ENCODE assay signal across 20 mouse cellular contexts in genomic region chr13:94182026-94182425, GRCm38 (mm10).
DNase-seq lines count a peak whose midpoint lies in the region; ATAC-seq and TF ChIP-seq lines count a peak whose summit lies in the region.
"Had no signal": no experiment of that assay in that cellular context is flagged by ENCODE, and none has a peak within 500 bp of the region (broad histone marks: within the 10 kb centered on the region; RNA-seq: fewer than 3 reads in every experiment).

No protein-coding gene starts in this region.

- H3K27ac ChIP-seq in kidney, adult 2 months (ENCODE audit: insufficient read depth, low read depth, low read length): no peak overlapping the region
- H3K27ac ChIP-seq in kidney, embryonic 14.5 days (ENCODE audit: low read depth, low read length): no peak overlapping the region
- H3K27ac ChIP-seq in intestine, embryonic 15.5 days: no peak overlapping the region
- peak overlapping the region; percentile 2; the same call in 1 of the 2 replicates for H3K27ac ChIP-seq in intestine, postnatal 0 days (ENCODE audit: low read depth, low read length)
- H3K27ac ChIP-seq: embryonic facial prominence, embryonic 13.5 days; forebrain, embryonic 12.5 days; heart, embryonic 10.5 days; heart, embryonic 15.5 days had no signal

- peak; percentile 77 for DNase-seq in kidney, adult 2 months
- DNase-seq in kidney, postnatal 36 days: peak; percentile 52 to 53
- DNase-seq in spleen, postnatal 10 days (ENCODE audit: low spot score in 2 of 2): no peak
- DNase-seq in spleen, postnatal 4 days (ENCODE audit: low spot score in 2 of 2): no peak
- DNase-seq: adrenal gland, adult 2 months; adrenal gland, postnatal 25 days; cerebellum, adult 18-20 months; cerebellum, adult 9-11 months; cerebellum, postnatal 36 days; gastrocnemius, postnatal 10 days; heart, adult 18-20 months; heart, postnatal 14 days had no signal

- H3K9ac ChIP-seq in kidney, embryonic 14.5 days (ENCODE audit: low read depth, low read length): no peak overlapping the region
- no peak overlapping the region for H3K9ac ChIP-seq in intestine, embryonic 15.5 days
- H3K9ac ChIP-seq in intestine, postnatal 0 days (ENCODE audit: low read depth, low read length): no peak overlapping the region
- H3K9ac ChIP-seq: embryonic facial prominence, embryonic 13.5 days; forebrain, embryonic 12.5 days; heart, embryonic 15.5 days had no signal

- TF ChIP-seq POLR2A in kidney, adult 2 months (IDR thresholded peaks at IDR 0.05; ENCODE audit: low read depth, low read length): no peak

- 47% methylated on average over 5 of the region's 5 CpGs for WGBS in kidney, adult 2 months
- 88% methylated on average over 5 of the region's 5 CpGs for WGBS in kidney, embryonic 14.5 days
- WGBS in intestine, embryonic 15.5 days: 76% methylated on average over 5 of the region's 5 CpGs
- WGBS in intestine, postnatal 0 days: 33% methylated on average over 5 of the region's 5 CpGs

- TF ChIP-seq CTCF in kidney, adult 2 months (conservative IDR thresholded peaks at IDR 0.05; ENCODE audit: insufficient read depth, insufficient read length, low read depth, low read length): no peak
- no peak for TF ChIP-seq CTCF in intestine, postnatal 0 days (IDR thresholded peaks at IDR 0.05; ENCODE audit: low read depth)

- no peak overlapping the region for H3K4me2 ChIP-seq in kidney, embryonic 14.5 days (replicated peaks; ENCODE audit: low read depth, low read length)
- no peak overlapping the region for H3K4me2 ChIP-seq in intestine, embryonic 15.5 days (replicated peaks)
- peak overlapping the region; percentile 32; the same call in 1 of the 2 replicates for H3K4me2 ChIP-seq in intestine, postnatal 0 days (replicated peaks; ENCODE audit: low read depth)
- H3K4me2 ChIP-seq: embryonic facial prominence, embryonic 13.5 days; forebrain, embryonic 12.5 days; heart, embryonic 15.5 days had no signal

- no peak for ATAC-seq in kidney, embryonic 14.5 days (ENCODE audit: low FRiP score, low TSS enrichment)
- peak; percentile 72 for ATAC-seq in intestine, embryonic 15.5 days
- peak; percentile 74 for ATAC-seq in intestine, postnatal 0 days
- ATAC-seq: forebrain, embryonic 16.5 days had no signal

- no peaks in the 10 kb centered on the region for H3K27me3 ChIP-seq in kidney, adult 2 months (replicated peaks; ENCODE audit: control insufficient read depth, insufficient read depth, low read length)
- H3K27me3 ChIP-seq in kidney, embryonic 14.5 days (ENCODE audit: control insufficient read depth, insufficient read depth, low read length): no peaks in the 10 kb centered on the region
- H3K27me3 ChIP-seq in intestine, embryonic 15.5 days (replicated peaks): no peaks in the 10 kb centered on the region
- H3K27me3 ChIP-seq in intestine, postnatal 0 days (replicated peaks; ENCODE audit: control insufficient read depth, insufficient read depth, low read length): no peaks in the 10 kb centered on the region
- H3K27me3 ChIP-seq: embryonic facial prominence, embryonic 13.5 days; heart, embryonic 15.5 days had no signal

- no peak overlapping the region for H3K4me3 ChIP-seq in kidney, adult 2 months (ENCODE audit: insufficient read depth, low read depth, low read length)
- no peak overlapping the region for H3K4me3 ChIP-seq in kidney, embryonic 14.5 days (ENCODE audit: low read length)
- H3K4me3 ChIP-seq in intestine, embryonic 15.5 days (replicated peaks): no peak overlapping the region
- no peak overlapping the region for H3K4me3 ChIP-seq in intestine, postnatal 0 days (ENCODE audit: low read depth, low read length)
- H3K4me3 ChIP-seq: embryonic facial prominence, embryonic 13.5 days; forebrain, embryonic 12.5 days; heart, embryonic 10.5 days; heart, embryonic 15.5 days had no signal

- no peaks in the 10 kb centered on the region for H3K9me3 ChIP-seq in kidney, embryonic 14.5 days (ENCODE audit: control insufficient read depth, low read length)
- no peaks in the 10 kb centered on the region for H3K9me3 ChIP-seq in intestine, embryonic 15.5 days
- H3K9me3 ChIP-seq in intestine, postnatal 0 days (ENCODE audit: control insufficient read depth): no peaks in the 10 kb centered on the region
- H3K9me3 ChIP-seq: embryonic facial prominence, embryonic 13.5 days; forebrain, embryonic 12.5 days; heart, embryonic 10.5 days; heart, embryonic 15.5 days had no signal

- H3K4me1 ChIP-seq in kidney, adult 2 months (ENCODE audit: control insufficient read depth, insufficient read depth, low read length): peaks cover 7% of the 10 kb centered on the region; the same call in 1 of the 2 replicates
- peaks cover 14% of the 10 kb centered on the region; the same call in 1 of the 2 replicates for H3K4me1 ChIP-seq in kidney, embryonic 14.5 days (ENCODE audit: control insufficient read depth, insufficient read depth, low read length)
- 0 out of 2 replicates have a peak, but pooled peaks cover 4% of the 10 kb centered on the region for H3K4me1 ChIP-seq in intestine, embryonic 15.5 days (replicated peaks)
- no peaks in the 10 kb centered on the region for H3K4me1 ChIP-seq in intestine, postnatal 0 days (replicated peaks; ENCODE audit: control insufficient read depth, insufficient read depth, low read length)

- H3K36me3 ChIP-seq in kidney, adult 2 months (ENCODE audit: control insufficient read depth, insufficient read depth, low read length): no peaks in the 10 kb centered on the region
- H3K36me3 ChIP-seq in kidney, embryonic 14.5 days (ENCODE audit: control insufficient read depth, insufficient read depth, low read length): peaks cover 29% of the 10 kb centered on the region
- H3K36me3 ChIP-seq in intestine, embryonic 15.5 days: no peaks in the 10 kb centered on the region
- H3K36me3 ChIP-seq in intestine, postnatal 0 days (ENCODE audit: control insufficient read depth, insufficient read depth): no peaks in the 10 kb centered on the region
- H3K36me3 ChIP-seq: forebrain, embryonic 12.5 days; heart, embryonic 15.5 days had no signal

Comparison
In these comparisons a context has a peak if more than half of its experiments do, and no peak if none do; other contexts are left out.
1. DNase-seq: peak in kidney, adult 2 months (single experiment) and kidney, postnatal 36 days (2 of 2); none in spleen, postnatal 10 days (0 of 2) and spleen, postnatal 4 days (0 of 2).